Mouse (Mus musculus) hindbrain, embryonic 14.5 days (tissue): ENCODE measurements at regions not wholly inside any gene's neighbourhood (a gene's known extent, or its start where the extent isn't known, plus 50 kb on each side); places are given as distances from the start of the nearest gene placed in this dataset.

Experiments used
- ATAC-seq: fragments of 200-750 bp; cut with Nextera tagmentation; 2 replicates; pipeline ENCODE4 v1.8.0; 2017; ENCODE audit warnings: moderate number of reproducible peaks, mild to moderate bottlenecking, moderate TSS enrichment, moderate library complexity; ENCODE audit not compliant: low FRiP score
- DNase-seq: peaks from one replicate; pipeline ENCODE4 v3.0.0-alpha.2; 2015; ENCODE audit warnings: low spot score
- H3K27ac ChIP-seq: fragments of 300-500 bp; sonication (generic); 2 replicates; pipeline ENCODE4 v1.5.1; 2014; ENCODE audit warnings: mild to moderate bottlenecking, moderate library complexity
- H3K27me3 ChIP-seq: fragments of 300-500 bp; sonication (generic); 2 replicates; pipeline ENCODE4 v1.6.1; 2014; ENCODE audit warnings: mild to moderate bottlenecking, low read length, mixed read lengths; ENCODE audit not compliant: control insufficient read depth, insufficient read depth
- H3K36me3 ChIP-seq: fragments of 300-500 bp; sonication (generic); replicated peaks from 2 replicates; pipeline ENCODE4 v1.6.1; 2014; ENCODE audit not compliant: control insufficient read depth, insufficient read depth
- H3K4me1 ChIP-seq: fragments of 300-500 bp; sonication (generic); replicated peaks from 2 replicates; pipeline ENCODE4 v1.6.1; 2014; ENCODE audit warnings: antibody characterized with exemption, low read length, mixed read lengths; ENCODE audit not compliant: control insufficient read depth, insufficient read depth
- H3K4me2 ChIP-seq: fragments of 300-500 bp; sonication (generic); replicated peaks from 2 replicates; pipeline ENCODE4 v1.6.1; 2014; ENCODE audit warnings: mild to moderate bottlenecking, moderate library complexity
- H3K4me3 ChIP-seq: fragments of 300-500 bp; sonication (generic); replicated peaks from 2 replicates; pipeline ENCODE4 v1.5.1; 2014; ENCODE audit warnings: mild to moderate bottlenecking, low read length
- H3K9ac ChIP-seq: fragments of 300-500 bp; sonication (generic); 2 replicates; pipeline ENCODE4 v1.6.1; 2014
- H3K9me3 ChIP-seq: fragments of 300-500 bp; sonication (generic); 2 replicates; pipeline ENCODE4 v1.6.1; 2016; ENCODE audit warnings: low read length; ENCODE audit not compliant: control insufficient read depth
- WGBS: fragments of 180-500 bp; shearing (Covaris S2); extraction: QIAGEN DNeasy Blood & Tissue Kit; methylation state at CpG from one replicate; pipeline ENCODE4 v1.1.7; 2014; 5-methylcytosine and 5-hydroxymethylcytosine counted together

DNA sequence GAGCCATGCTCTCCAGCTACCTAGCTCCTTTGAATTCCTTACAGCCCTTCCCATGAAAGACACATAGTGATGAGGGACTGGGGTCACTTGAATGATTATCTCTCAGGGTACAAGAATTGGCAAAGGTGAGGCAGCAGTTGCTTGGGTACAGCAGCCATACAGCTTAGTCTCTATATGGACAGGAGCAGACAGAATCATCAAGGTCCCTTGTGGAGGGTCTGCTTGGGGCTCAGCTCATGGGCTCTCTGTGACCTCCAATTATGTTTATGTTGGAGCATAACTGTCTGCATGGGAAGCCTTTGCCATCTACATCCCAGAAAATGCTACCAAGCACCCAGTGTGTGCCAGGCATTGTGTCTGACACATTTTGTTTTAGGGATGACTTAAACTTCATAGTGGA lies 118.4 kb upstream of the Lhcgr start:
- ATAC-seq, result no peak
- Histone ChIP-seq H3K27ac (no peak overlapping the region), H3K9ac (no peak overlapping the region)

GRCm38 (mm10) chr17:88901742-88902141 lies 110.0 kb upstream of the Lhcgr start:
- no peak overlapping the region for H3K9ac ChIP-seq
- DNase-seq (no peak), ATAC-seq (no peak)
- no peaks in the 10 kb centered on the region for H3K36me3 ChIP-seq
- WGBS, result 73% methylated on average over 1 of the region's 1 CpGs
- no peak overlapping the region for H3K27ac ChIP-seq
- no peaks in the 10 kb centered on the region for H3K9me3 ChIP-seq
- no peaks in the 10 kb centered on the region for H3K27me3 ChIP-seq
- H3K4me3 ChIP-seq, result no peak overlapping the region
- H3K4me2 ChIP-seq, result no peak overlapping the region
- no peaks in the 10 kb centered on the region for H3K4me1 ChIP-seq

More for the DNA sequence above, 118.4 kb upstream of the Lhcgr start:
- H3K4me3 ChIP-seq, result no peak overlapping the region
- no peak for DNase-seq
- no peaks in the 10 kb centered on the region for H3K27me3 ChIP-seq
- H3K4me1 ChIP-seq, result no peaks in the 10 kb centered on the region
- H3K4me2 ChIP-seq, result no peak overlapping the region
- H3K36me3 ChIP-seq, result no peaks in the 10 kb centered on the region
- H3K9me3 ChIP-seq, result no peaks in the 10 kb centered on the region

- no peak overlapping the region for H3K27ac ChIP-seq
- H3K27me3 ChIP-seq, result no peaks in the 10 kb centered on the region
- no peaks in the 10 kb centered on the region for H3K36me3 ChIP-seq
- ATAC-seq (no peak), DNase-seq (no peak)
- no peaks in the 10 kb centered on the region for H3K9me3 ChIP-seq
- no peak overlapping the region for H3K4me2 ChIP-seq
- 91% methylated on average over 2 of the region's 2 CpGs for WGBS
- H3K4me1 ChIP-seq, result no peaks in the 10 kb centered on the region
- H3K9ac ChIP-seq, result no peak overlapping the region
- no peak overlapping the region for H3K4me3 ChIP-seq
Measured at GRCm38 (mm10) chr17:88900904-88901303, 109.1 kb upstream of the Lhcgr start.

DNA sequence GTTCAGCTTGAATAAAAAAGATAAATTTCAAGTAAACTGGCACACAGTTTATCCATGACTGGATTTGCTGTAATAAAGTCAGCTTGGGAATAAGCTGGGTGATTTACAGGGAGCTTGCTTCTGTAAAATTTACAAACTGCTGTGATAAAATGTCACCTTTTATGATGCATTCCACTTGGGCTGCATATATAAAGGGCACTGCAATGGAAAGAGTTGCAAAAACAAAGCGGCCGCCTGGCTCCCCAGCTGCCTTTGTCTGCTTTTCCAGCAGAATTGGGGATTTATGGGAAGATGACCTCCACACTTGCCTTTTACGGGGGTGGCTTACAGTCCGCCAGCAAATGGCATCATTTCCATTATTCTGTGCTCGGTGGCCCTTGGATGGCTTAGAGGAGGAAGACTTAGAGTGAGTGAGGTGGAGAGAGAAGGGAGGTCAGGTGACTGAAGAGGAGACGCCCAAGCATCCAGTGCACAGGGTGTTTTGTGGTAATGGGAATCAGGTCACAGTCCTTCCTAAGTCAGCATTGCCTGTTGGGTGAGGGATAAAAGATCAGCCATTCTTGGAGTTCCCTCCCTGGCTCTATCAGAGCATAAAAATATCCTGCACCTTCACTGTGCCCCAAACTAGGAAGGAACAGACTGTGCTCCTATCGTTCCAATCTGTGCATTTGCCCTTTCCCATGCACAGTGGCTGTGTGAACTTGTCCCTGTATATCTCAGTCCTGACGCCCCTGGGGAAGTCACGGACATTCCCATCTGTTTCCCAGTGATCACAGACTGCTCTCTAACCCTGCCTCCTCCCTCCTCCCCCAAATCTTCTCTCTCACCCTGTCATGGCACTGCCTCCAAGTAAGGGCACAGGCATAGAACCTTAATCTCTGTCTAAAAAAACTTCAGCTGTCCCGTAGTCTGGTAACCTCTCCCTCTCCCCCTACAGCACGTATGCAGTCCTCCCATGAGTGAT lies 107.2 kb upstream of the Lhcgr start:
- ATAC-seq, result no peak
- Histone ChIP-seq H3K9ac (no peak overlapping the region), H3K36me3 (no peaks in the 10 kb centered on the region), H3K4me2 (no peak overlapping the region), H3K9me3 (no peaks in the 10 kb centered on the region), H3K27me3 (no peaks in the 10 kb centered on the region), H3K4me3 (no peak overlapping the region), H3K4me1 (no peaks in the 10 kb centered on the region), H3K27ac (no peak overlapping the region)
- WGBS, result 60% methylated on average over 11 of the region's 11 CpGs
- no peak for DNase-seq

GRCm38 (mm10) chr17:88893451-88893850 lies 101.7 kb upstream of the Lhcgr start:
- ATAC-seq, result no peak

DNA sequence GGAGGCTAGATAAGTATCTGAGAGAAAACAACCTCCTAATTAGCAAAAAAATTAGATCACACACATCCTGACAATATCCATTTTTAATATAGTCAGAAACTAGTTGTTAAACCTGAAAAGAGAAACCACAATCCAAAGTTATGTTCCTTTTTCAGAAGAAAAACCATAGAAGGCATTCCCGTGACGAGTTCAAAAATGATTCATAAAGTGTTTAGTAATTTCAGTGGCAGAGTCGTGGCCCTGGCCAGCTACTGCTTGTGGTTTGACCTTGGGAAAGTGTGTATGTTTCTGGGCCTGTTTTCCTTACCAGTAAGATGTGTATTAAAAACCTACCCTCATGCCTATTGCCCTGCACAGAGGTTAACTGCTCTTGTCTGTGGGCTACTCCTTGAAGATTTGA lies 93.7 kb upstream of the Lhcgr start:
- Histone ChIP-seq H3K4me1 (no peaks in the 10 kb centered on the region), H3K9ac (no peak overlapping the region), H3K9me3 (no peaks in the 10 kb centered on the region), H3K27ac (no peak overlapping the region), H3K4me3 (no peak overlapping the region), H3K36me3 (no peaks in the 10 kb centered on the region), H3K27me3 (no peaks in the 10 kb centered on the region), H3K4me2 (no peak overlapping the region)
- ATAC-seq, result no peak
- DNase-seq, result no peak
- WGBS, result 91% methylated on average over 3 of the region's 3 CpGs

More at GRCm38 (mm10) chr17:88893451-88893850, 101.7 kb upstream of the Lhcgr start:
- no peaks in the 10 kb centered on the region for H3K4me1 ChIP-seq
- no peaks in the 10 kb centered on the region for H3K27me3 ChIP-seq
- H3K9ac ChIP-seq, result no peak overlapping the region
- no peaks in the 10 kb centered on the region for H3K36me3 ChIP-seq
- H3K9me3 ChIP-seq, result no peaks in the 10 kb centered on the region
- H3K4me3 ChIP-seq, result no peak overlapping the region
- no peak overlapping the region for H3K27ac ChIP-seq
- DNase-seq, result no peak
- no peak overlapping the region for H3K4me2 ChIP-seq

- DNase-seq, result no peak
- no peak for ATAC-seq
- Histone ChIP-seq H3K27ac (no peak overlapping the region), H3K4me1 (no peaks in the 10 kb centered on the region), H3K9me3 (no peaks in the 10 kb centered on the region), H3K4me3 (no peak overlapping the region), H3K4me2 (no peak overlapping the region), H3K9ac (no peak overlapping the region), H3K36me3 (no peaks in the 10 kb centered on the region), H3K27me3 (no peaks in the 10 kb centered on the region)
- WGBS, result 96% methylated on average over 1 of the region's 1 CpGs
Measured at GRCm38 (mm10) chr17:88879736-88880135, 87.9 kb upstream of the Lhcgr start.

DNA sequence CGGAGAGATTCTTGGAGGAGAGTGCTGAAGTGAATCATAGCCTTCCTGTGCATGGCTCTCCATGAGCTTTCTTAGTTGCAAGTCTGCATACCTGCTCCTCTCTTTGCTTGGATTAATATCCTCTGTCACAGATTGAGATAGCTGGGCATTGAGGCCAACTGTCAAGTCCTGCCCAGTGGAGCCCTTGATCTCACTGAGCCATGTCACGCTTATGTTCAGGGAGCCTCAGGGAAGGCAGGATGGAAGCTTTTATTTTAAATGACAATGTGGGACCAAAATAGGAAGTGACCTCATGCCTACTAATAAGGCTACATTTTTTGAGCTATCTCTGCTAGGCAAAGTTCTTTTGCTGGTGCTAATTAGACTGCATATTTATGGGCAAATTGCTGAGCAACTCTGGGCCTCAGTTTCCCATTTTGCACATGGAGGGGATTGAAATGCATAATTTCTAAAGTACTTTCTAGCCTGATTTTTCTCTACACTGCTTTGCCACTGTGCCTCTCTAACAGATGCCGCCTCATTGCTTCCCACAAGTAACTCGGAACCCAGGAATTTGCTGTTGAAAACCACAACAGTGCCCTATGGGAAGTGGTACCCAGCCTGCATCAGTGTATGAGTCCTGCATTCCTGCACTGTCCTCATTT lies 78.7 kb upstream of the Lhcgr start:
- DNase-seq, result no peak
- ATAC-seq, result no peak

DNA sequence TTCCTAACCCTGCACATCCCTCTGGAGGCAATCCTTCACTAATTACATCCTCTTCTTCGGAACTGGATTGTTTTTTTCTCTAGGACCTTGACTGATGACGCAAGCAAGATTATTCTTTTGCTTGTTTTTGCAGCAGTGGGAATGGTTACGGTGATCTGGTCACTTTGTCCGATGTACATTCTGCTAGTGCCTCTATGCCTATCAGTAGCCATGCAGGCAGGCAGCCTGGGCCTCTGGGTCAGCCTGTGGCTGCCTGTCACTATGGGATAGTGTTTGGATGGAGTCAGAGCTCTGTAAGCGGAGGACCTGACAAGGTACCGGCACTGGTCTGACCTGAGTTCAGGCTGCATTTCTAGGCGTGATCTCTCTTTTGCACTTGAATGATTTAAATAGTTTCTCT lies 72.8 kb upstream of the Lhcgr start:
- H3K27ac ChIP-seq, result no peak overlapping the region
- H3K4me2 ChIP-seq, result no peak overlapping the region
- ATAC-seq (no peak), DNase-seq (no peak)
- no peaks in the 10 kb centered on the region for H3K9me3 ChIP-seq
- no peaks in the 10 kb centered on the region for H3K27me3 ChIP-seq
- no peaks in the 10 kb centered on the region for H3K4me1 ChIP-seq
- no peaks in the 10 kb centered on the region for H3K36me3 ChIP-seq
- WGBS, result 90% methylated on average over 7 of the region's 7 CpGs
- H3K9ac ChIP-seq, result no peak overlapping the region
- no peak overlapping the region for H3K4me3 ChIP-seq

More for the DNA sequence above, 78.7 kb upstream of the Lhcgr start:
- H3K27ac ChIP-seq, result no peak overlapping the region
- WGBS, result 69% methylated on average over 4 of the region's 4 CpGs
- H3K4me1 ChIP-seq, result no peaks in the 10 kb centered on the region
- no peaks in the 10 kb centered on the region for H3K9me3 ChIP-seq
- H3K36me3 ChIP-seq, result no peaks in the 10 kb centered on the region
- H3K4me2 ChIP-seq, result no peak overlapping the region
- no peak overlapping the region for H3K9ac ChIP-seq
- no peaks in the 10 kb centered on the region for H3K27me3 ChIP-seq
- H3K4me3 ChIP-seq, result no peak overlapping the region
